Mouse (Mus musculus) testis, adult 2 months (tissue): Measurements from ENCODE around the gene Mylk. TPM values are rescaled to one million over a fixed set of nuclear protein-coding genes. Genes with fewer than 3 reads are reported as not detected.

ENCODE experiments used
- H3K27ac ChIP-seq: fragments of 200-500 bp; 2 replicates; pipeline ENCODE4 v1.5.1; 2012; ENCODE audit warnings: low read depth, low read length; ENCODE audit not compliant: control insufficient read depth, insufficient read depth
- H3K27me3 ChIP-seq: fragments of 200-500 bp; 2 replicates; pipeline ENCODE4 v1.6.1; 2012; ENCODE audit warnings: mild to moderate bottlenecking, low read length, moderate library complexity; ENCODE audit not compliant: control insufficient read depth, insufficient read depth
- H3K36me3 ChIP-seq: fragments of 200-500 bp; 2 replicates; pipeline ENCODE4 v1.6.1; 2012; ENCODE audit warnings: mild to moderate bottlenecking, low read length; ENCODE audit not compliant: control insufficient read depth, insufficient read depth
- H3K4me1 ChIP-seq: fragments of 200-500 bp; 2 replicates; pipeline ENCODE4 v1.6.1; 2012; ENCODE audit warnings: low read length; ENCODE audit not compliant: control insufficient read depth, insufficient read depth
- H3K4me3 ChIP-seq: fragments of 200-500 bp; 2 replicates; pipeline ENCODE4 v1.5.1; 2012; ENCODE audit warnings: low read depth, mild to moderate bottlenecking, low read length, moderate library complexity, mixed read lengths; ENCODE audit not compliant: control insufficient read depth
- CTCF ChIP-seq: fragments of 200-500 bp; IDR thresholded peaks from 2 replicates; pipeline ENCODE4 v1.5.1; 2012; ENCODE audit warnings: low read depth, mild to moderate bottlenecking, inconsistent platforms, low read length, moderate library complexity; ENCODE audit not compliant: control insufficient read depth, insufficient read depth, insufficient replicate concordance
- POLR2A ChIP-seq: fragments of 200-500 bp; IDR thresholded peaks from 2 replicates; pipeline ENCODE4 v1.6.1; 2012; ENCODE audit warnings: low read depth, mild to moderate bottlenecking, inconsistent platforms, low read length, moderate library complexity; ENCODE audit not compliant: control insufficient read depth
- polyA plus RNA-seq: library from polyadenylated mRNA; depleted of rRNA; stranded (reverse); fragments of >200 nt; gene quantifications from 2 replicates; pipeline ENCODE4 v1.2.3, GENCODE M21; 2012

The Mylk gene
- polyA plus RNA-seq, 1 experiment: 25.3 TPM

GRCm38 (mm10) chr16:34814612-34815011 is 69.6 kb downstream of the Mylk start:
- H3K36me3 ChIP-seq: no peaks in the 10 kb centered on the region
- no peaks in the 10 kb centered on the region for H3K4me1 ChIP-seq
- H3K27me3 ChIP-seq: no peaks in the 10 kb centered on the region
- no peak for TF ChIP-seq CTCF
- TF ChIP-seq POLR2A: no peak
- H3K4me3 ChIP-seq: no peak overlapping the region
- no peak overlapping the region for H3K27ac ChIP-seq

GRCm38 (mm10) chr16:34816548-34816947 is 71.5 kb downstream of the Mylk start:
- H3K36me3 ChIP-seq: no peaks in the 10 kb centered on the region
- H3K27me3 ChIP-seq: no peaks in the 10 kb centered on the region
- no peak overlapping the region for H3K4me3 ChIP-seq
- TF ChIP-seq POLR2A (no peak), CTCF (no peak)
- H3K4me1 ChIP-seq: no peaks in the 10 kb centered on the region
- no peak overlapping the region for H3K27ac ChIP-seq

- no peaks in the 10 kb centered on the region for H3K27me3 ChIP-seq
- TF ChIP-seq POLR2A (no peak), CTCF (no peak)
- H3K36me3 ChIP-seq: no peaks in the 10 kb centered on the region
- no peak overlapping the region for H3K4me3 ChIP-seq
- H3K27ac ChIP-seq: no peak overlapping the region
- no peaks in the 10 kb centered on the region for H3K4me1 ChIP-seq
Observed at GRCm38 (mm10) chr16:34825111-34825744, 80.2 kb downstream of the Mylk start.

- Histone ChIP-seq H3K27ac (no peak overlapping the region), H3K4me3 (no peak overlapping the region), H3K4me1 (no peaks in the 10 kb centered on the region), H3K36me3 (no peaks in the 10 kb centered on the region), H3K27me3 (no peaks in the 10 kb centered on the region)
- TF ChIP-seq POLR2A (no peak), CTCF (no peak)
Observed at GRCm38 (mm10) chr16:34834477-34834876, 89.5 kb downstream of the Mylk start.

- no peak overlapping the region for H3K27ac ChIP-seq
- H3K4me1 ChIP-seq: no peaks in the 10 kb centered on the region
- no peaks in the 10 kb centered on the region for H3K27me3 ChIP-seq
- TF ChIP-seq POLR2A (no peak), CTCF (no peak)
- H3K36me3 ChIP-seq: no peaks in the 10 kb centered on the region
- no peak overlapping the region for H3K4me3 ChIP-seq
Observed at GRCm38 (mm10) chr16:34839004-34839703, 94.1 kb downstream of the Mylk start.

- no peak overlapping the region for H3K27ac ChIP-seq
- no peak for TF ChIP-seq POLR2A
- TF ChIP-seq CTCF: no peak
Observed at GRCm38 (mm10) chr16:34839704-34840331, 94.8 kb downstream of the Mylk start.

GRCm38 (mm10) chr16:34844783-34845182 is 99.8 kb downstream of the Mylk start:
- H3K4me3 ChIP-seq: no peak overlapping the region
- no peak overlapping the region for H3K27ac ChIP-seq
- no peak for TF ChIP-seq CTCF
- no peak for TF ChIP-seq POLR2A
- no peaks in the 10 kb centered on the region for H3K27me3 ChIP-seq
- H3K4me1 ChIP-seq: no peaks in the 10 kb centered on the region
- H3K36me3 ChIP-seq: no peaks in the 10 kb centered on the region

More at GRCm38 (mm10) chr16:34839704-34840331, 94.8 kb downstream of the Mylk start:
- Histone ChIP-seq H3K4me1 (no peaks in the 10 kb centered on the region), H3K36me3 (no peaks in the 10 kb centered on the region), H3K27me3 (no peaks in the 10 kb centered on the region), H3K4me3 (no peak overlapping the region)
